Mouse (Mus musculus): Measurements from ENCODE around the gene Aff1. TPM values are rescaled to one million over a fixed set of nuclear protein-coding genes. Genes with fewer than 3 reads are reported as not detected.

The Aff1 gene
- 50.9 TPM for polyA plus RNA-seq (2017; shearing (Covaris generic))

DNA sequence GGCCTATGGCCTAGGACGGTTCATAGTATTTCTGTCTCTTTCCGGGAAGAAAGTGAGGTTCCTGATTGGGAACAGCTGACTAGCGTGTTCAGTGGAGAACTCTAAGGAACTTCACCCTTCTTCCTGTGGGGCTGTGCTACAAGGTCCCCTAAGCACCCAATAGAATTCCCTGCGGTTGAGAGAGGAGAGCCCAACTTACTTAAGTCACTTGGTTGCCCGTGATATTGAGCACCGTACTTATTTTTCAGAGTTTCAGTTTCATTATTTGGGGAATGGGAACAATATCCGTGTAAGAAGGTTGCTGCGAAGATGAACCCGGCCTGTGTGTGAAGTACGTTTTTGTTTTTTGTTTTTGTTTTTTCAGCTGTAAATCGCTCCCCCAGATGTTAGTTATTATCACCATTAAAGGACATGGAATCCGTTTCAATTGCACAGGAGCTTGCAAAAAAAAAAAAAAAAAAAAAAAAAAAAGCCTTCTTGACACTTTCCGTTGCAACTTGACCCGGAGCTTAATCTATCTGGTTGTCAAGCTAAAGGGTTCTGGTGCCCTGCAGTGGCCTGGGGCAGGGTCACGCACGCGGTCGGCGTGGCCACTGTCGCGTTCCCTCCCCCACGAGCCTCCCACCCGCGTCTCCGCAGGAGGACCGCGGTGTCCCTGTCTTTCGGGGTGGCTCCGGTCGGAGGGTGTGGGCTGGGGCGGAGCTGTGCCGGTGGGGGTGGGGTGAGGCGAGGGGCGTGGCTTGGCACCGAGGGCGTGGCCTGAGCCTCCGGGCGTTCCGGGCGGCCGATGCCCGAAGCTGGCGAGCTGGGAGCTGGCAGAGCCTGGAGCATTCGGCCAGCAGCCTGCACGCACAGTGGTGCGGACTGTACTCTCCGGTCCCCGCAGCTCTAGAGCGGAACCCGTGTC, at the start of gene Aff1:
Aff1 (plus strand) TSS at position 751 of the 907 bp plus-strand sequence.

DNA sequence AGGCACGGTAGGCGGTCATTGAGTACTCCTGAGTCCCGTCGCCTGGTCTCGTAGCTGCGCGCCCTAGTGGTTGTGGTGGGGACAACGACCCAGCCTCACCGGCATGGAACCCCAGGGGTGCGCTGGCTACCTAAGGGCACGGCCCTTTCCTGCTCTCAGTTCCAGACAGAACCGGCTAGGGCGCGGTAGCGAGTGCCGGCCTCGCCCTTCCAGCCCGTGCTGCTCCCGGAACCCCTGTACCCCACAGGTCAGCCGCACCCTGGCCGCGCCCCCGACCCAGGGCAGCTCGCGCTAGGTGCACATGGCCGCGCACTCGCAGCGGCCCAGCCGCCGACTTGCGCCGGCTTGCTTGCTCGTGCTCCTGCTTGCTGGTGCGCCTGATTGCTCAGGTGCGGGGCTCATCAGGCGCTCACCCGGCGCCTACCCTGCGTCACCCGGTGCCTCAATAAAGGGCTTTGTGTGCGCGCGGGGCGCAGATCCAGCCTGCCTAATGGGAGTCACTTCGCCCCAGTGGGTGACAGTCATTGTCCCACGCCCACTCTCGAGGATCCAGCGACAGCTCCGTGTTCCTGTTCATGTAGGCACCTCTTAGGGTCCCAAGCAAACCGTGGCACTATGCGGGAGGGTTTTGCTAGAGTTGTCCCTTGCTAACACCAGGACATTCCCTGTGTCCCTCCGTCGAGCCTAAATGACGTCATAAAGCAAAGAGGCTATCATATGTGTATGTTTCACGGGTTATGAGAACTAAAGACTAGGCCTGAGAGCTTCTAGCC, 36.6 kb upstream of the Aff1 start, which contains the start of gene 1700016H13Rik:
1700016H13Rik (minus strand) TSS at position 665 of the 773 bp plus-strand sequence.

Other genes with a start within 250 kb of the Aff1 start
- gene Slc10a6, start 63.0 kb upstream of the Aff1 start, polyA plus RNA-seq (2017; shearing (Covaris generic)) = not detected
- not detected for gene 1700016H13Rik, start 36.4 kb upstream of the Aff1 start, polyA plus RNA-seq (2017; shearing (Covaris generic))
- gene Klhl8, start 218.9 kb downstream of the Aff1 start, polyA plus RNA-seq (2017; shearing (Covaris generic)) = 2.2 TPM

All from inflammation-experienced regulatory T-cells, adult 16 weeks (primary cell).